Mouse (Mus musculus): ENCODE measurements around the gene Sec31a.

- TF ChIP-seq CTCF (IDR thresholded peaks at IDR 0.05) = no peak
- no peak for TF ChIP-seq POLR2A (IDR thresholded peaks at IDR 0.05; ENCODE audit: insufficient read depth, low read depth, low read length)
- no peak for TF ChIP-seq EP300 (IDR thresholded peaks at IDR 0.05; ENCODE audit: insufficient read depth, low read depth, low read length)
Observed at GRCm38 (mm10) chr5:100350907-100351456, 65.1 kb downstream of the Sec31a start.

All from heart, adult 2 months (tissue).